Mouse (Mus musculus): ENCODE measurements around the gene Lypd6b.

The Lypd6b gene

GRCm38 (mm10) chr2:49952632-49953293 lies 165.3 kb downstream of the Lypd6b start:
- DNase-seq, result no peak

- DNase-seq, result no peak
Observed at GRCm38 (mm10) chr2:49957449-49957848, 170.0 kb downstream of the Lypd6b start.

- DNase-seq, result no peak
Observed at GRCm38 (mm10) chr2:49961991-49962390, 174.5 kb downstream of the Lypd6b start.

GRCm38 (mm10) chr2:49964899-49965298 lies 177.4 kb downstream of the Lypd6b start:
- no peak for DNase-seq

- DNase-seq, result no peak
Observed at GRCm38 (mm10) chr2:49967748-49968147, 180.3 kb downstream of the Lypd6b start.

- no peak for DNase-seq
Observed at GRCm38 (mm10) chr2:49970990-49971389, 183.5 kb downstream of the Lypd6b start.

- DNase-seq, result no peak
Observed at GRCm38 (mm10) chr2:49978606-49979005, 191.1 kb downstream of the Lypd6b start.

- no peak for DNase-seq
Observed at GRCm38 (mm10) chr2:49979991-49980390, 192.5 kb downstream of the Lypd6b start.

- no peak for DNase-seq
Observed at GRCm38 (mm10) chr2:49983021-49983420, 195.5 kb downstream of the Lypd6b start.

- no peak for DNase-seq
Observed at GRCm38 (mm10) chr2:49984780-49985179, 197.3 kb downstream of the Lypd6b start.

GRCm38 (mm10) chr2:49995841-49996240 lies 208.4 kb downstream of the Lypd6b start:
- no peak for DNase-seq

GRCm38 (mm10) chr2:49997216-49997615 lies 209.7 kb downstream of the Lypd6b start:
- no peak for DNase-seq
